30 mouse cellular contexts compared by ENCODE assay signal in genomic region chr3:104942682-104943081, GRCm38 (mm10). TPM values are rescaled to one million over a fixed set of nuclear protein-coding genes. Genes with fewer than 3 reads are reported as not detected.
DNase-seq lines count a peak whose midpoint lies in the region; ATAC-seq lines count a peak whose summit lies in the region.
"Had no signal": no experiment of that assay in that cellular context is flagged by ENCODE, and none has a peak within 500 bp of the region (broad histone marks: within the 10 kb centered on the region; RNA-seq: fewer than 3 reads in every experiment).

No protein-coding gene starts in this region.

- H3K9me3 ChIP-seq in heart, embryonic 15.5 days (replicated peaks) = no peaks in the 10 kb centered on the region
- no peaks in the 10 kb centered on the region for H3K9me3 ChIP-seq in midbrain, embryonic 10.5 days (replicated peaks)
- H3K9me3 ChIP-seq in midbrain, embryonic 14.5 days (ENCODE audit: control insufficient read depth, low read length) = no peaks in the 10 kb centered on the region
- H3K9me3 ChIP-seq in limb, embryonic 12.5 days = no peaks in the 10 kb centered on the region
- H3K9me3 ChIP-seq: embryonic facial prominence, embryonic 12.5 days; hindbrain, embryonic 13.5 days; liver, embryonic 12.5 days; midbrain, embryonic 13.5 days; neural tube, embryonic 15.5 days had no signal

- H3K4me2 ChIP-seq in heart, embryonic 15.5 days = no peak overlapping the region
- H3K4me2 ChIP-seq in midbrain, embryonic 14.5 days (ENCODE audit: low read length) = no peak overlapping the region
- H3K4me2 ChIP-seq in limb, embryonic 12.5 days = no peak overlapping the region
- H3K4me2 ChIP-seq: embryonic facial prominence, embryonic 12.5 days; hindbrain, embryonic 13.5 days; liver, embryonic 12.5 days; midbrain, embryonic 13.5 days; neural tube, embryonic 15.5 days had no signal

- no peak overlapping the region for H3K4me3 ChIP-seq in heart, embryonic 15.5 days
- H3K4me3 ChIP-seq in midbrain, embryonic 10.5 days = no peak overlapping the region
- H3K4me3 ChIP-seq in midbrain, embryonic 14.5 days (replicated peaks; ENCODE audit: low read depth, low read length) = no peak overlapping the region
- H3K4me3 ChIP-seq in limb, embryonic 12.5 days (replicated peaks) = no peak overlapping the region
- H3K4me3 ChIP-seq: embryonic facial prominence, embryonic 12.5 days; hindbrain, embryonic 13.5 days; liver, embryonic 12.5 days; midbrain, embryonic 13.5 days; neural tube, embryonic 15.5 days had no signal

- DNase-seq in adrenal gland, postnatal 14 days = peak; percentile 25
- DNase-seq in adrenal gland, postnatal 10 days = no peak
- no peak for DNase-seq in heart, postnatal 25 days (ENCODE audit: low spot score)
- no peak for DNase-seq in midbrain, embryonic 10.5 days (ENCODE audit: low spot score)
- DNase-seq in midbrain, embryonic 14.5 days = no peak
- no peak for DNase-seq in layer of hippocampus, adult 9-11 months
- DNase-seq: adrenal gland, adult 8-10 months; cerebellum, adult 11 months; cerebellum, adult 9-10 months; cerebellum, postnatal 36 days; gastrocnemius, postnatal 25 days; heart, adult 18-20 months; kidney, adult 18-20 months; kidney, postnatal 10 days; liver, postnatal 0 days; lung, postnatal 36 days; retina, postnatal 1 day; right cerebral cortex, postnatal 14 days; thymus, adult 18-20 months; thymus, postnatal 36 days had no signal

- peaks cover 31% of the 10 kb centered on the region for H3K4me1 ChIP-seq in heart, embryonic 15.5 days (replicated peaks)
- H3K4me1 ChIP-seq in midbrain, embryonic 10.5 days = peaks cover 42% of the 10 kb centered on the region
- 0 out of 2 replicates have a peak, but pooled peaks cover 7% of the 10 kb centered on the region for H3K4me1 ChIP-seq in midbrain, embryonic 14.5 days (ENCODE audit: control insufficient read depth, insufficient read depth, low read length)
- H3K4me1 ChIP-seq in limb, embryonic 12.5 days (replicated peaks) = peaks cover 51% of the 10 kb centered on the region
- H3K4me1 ChIP-seq: liver, embryonic 12.5 days had no signal

- no peaks in the 10 kb centered on the region for H3K27me3 ChIP-seq in heart, embryonic 15.5 days
- H3K27me3 ChIP-seq in midbrain, embryonic 10.5 days (ENCODE audit: low read depth, poor library complexity, severe bottlenecking) = 0 out of 2 replicates have a peak, but pooled peaks cover 4% of the 10 kb centered on the region
- H3K27me3 ChIP-seq in midbrain, embryonic 14.5 days (ENCODE audit: control insufficient read depth, insufficient read depth, low read length) = no peaks in the 10 kb centered on the region
- H3K27me3 ChIP-seq in limb, embryonic 12.5 days = no peaks in the 10 kb centered on the region
- H3K27me3 ChIP-seq: CH12.LX; embryonic facial prominence, embryonic 12.5 days; hindbrain, embryonic 13.5 days; liver, embryonic 12.5 days; midbrain, embryonic 13.5 days; neural tube, embryonic 15.5 days had no signal

- intact Hi-C loops in heart, postnatal 25 days (cut with DNase I) = no loop called here

- H3K9ac ChIP-seq in heart, embryonic 15.5 days = no peak overlapping the region
- no peak overlapping the region for H3K9ac ChIP-seq in midbrain, embryonic 14.5 days (replicated peaks; ENCODE audit: low read length)
- no peak overlapping the region for H3K9ac ChIP-seq in limb, embryonic 12.5 days (replicated peaks)
- H3K9ac ChIP-seq: embryonic facial prominence, embryonic 12.5 days; hindbrain, embryonic 13.5 days; liver, embryonic 12.5 days; liver, postnatal 0 days; midbrain, embryonic 13.5 days; neural tube, embryonic 15.5 days had no signal

- H3K36me3 ChIP-seq in heart, embryonic 15.5 days = no peaks in the 10 kb centered on the region
- H3K36me3 ChIP-seq in midbrain, embryonic 10.5 days = peaks cover 63% of the 10 kb centered on the region
- H3K36me3 ChIP-seq in midbrain, embryonic 14.5 days (ENCODE audit: control insufficient read depth, insufficient read depth, low read length) = peaks cover 11% of the 10 kb centered on the region
- peaks cover 22% of the 10 kb centered on the region for H3K36me3 ChIP-seq in limb, embryonic 12.5 days

- peak overlapping the region; percentile 62 for H3K27ac ChIP-seq in heart, embryonic 15.5 days
- H3K27ac ChIP-seq in midbrain, embryonic 10.5 days (replicated peaks) = 0 out of 2 replicates have a peak overlapping the region, but pooled peaks have one; percentile 23
- H3K27ac ChIP-seq in midbrain, embryonic 14.5 days (replicated peaks; ENCODE audit: low read depth, low read length) = no peak overlapping the region
- peak overlapping the region; percentile 66; the same call in 1 of the 2 replicates for H3K27ac ChIP-seq in limb, embryonic 12.5 days
- H3K27ac ChIP-seq: embryonic facial prominence, embryonic 12.5 days; hindbrain, embryonic 13.5 days; liver, embryonic 12.5 days; midbrain, embryonic 13.5 days; neural tube, embryonic 15.5 days had no signal

- WGBS in heart, embryonic 15.5 days = 28% methylated on average over 5 of the region's 5 CpGs
- 54% methylated on average over 5 of the region's 5 CpGs for WGBS in midbrain, embryonic 10.5 days
- WGBS in midbrain, embryonic 14.5 days = 54% methylated on average over 5 of the region's 5 CpGs
- WGBS in limb, embryonic 12.5 days = 57% methylated on average over 5 of the region's 5 CpGs

- no peak for ATAC-seq in heart, embryonic 15.5 days (replicated peaks; ENCODE audit: insufficient number of reproducible peaks, insufficient read depth, low FRiP score, low read depth)
- ATAC-seq in midbrain, embryonic 14.5 days (ENCODE audit: low FRiP score, low TSS enrichment) = no peak
- ATAC-seq in limb, embryonic 12.5 days (ENCODE audit: insufficient number of reproducible peaks, insufficient read depth, low FRiP score, low TSS enrichment, low read depth) = no peak
- ATAC-seq: forebrain, embryonic 14.5 days; liver, embryonic 12.5 days; liver, postnatal 0 days; midbrain, embryonic 13.5 days had no signal

RNA-seq across cellular contexts. Expression of gene Wnt2b, which starts 19.0 kb away (rescaled TPM):
- total RNA-seq in adrenal gland, postnatal 14 days (2021) = 9.6 and 14.7 TPM in 2 replicates
- 10 to 100 TPM in 1 of 2 experiments, 1 to 10 TPM in 1; 9.8 to 11.0 TPM for total RNA-seq in adrenal gland, postnatal 10 days (2021)
- 1.3 and 2.0 TPM in 2 replicates for polyA plus RNA-seq in heart, embryonic 15.5 days (2015; fragmentation: Nextera tagmentation; extraction: Ambion mirVana)
- total RNA-seq in heart, postnatal 25 days (2021) = 1 to 10 TPM; 1.0 to 1.9 TPM
- 1.3 and 1.4 TPM in 2 replicates for polyA plus RNA-seq in midbrain, embryonic 10.5 days (2016; fragmentation: Nextera tagmentation; extraction: Ambion mirVana)
- polyA plus RNA-seq in midbrain, embryonic 14.5 days (2014; fragmentation: Nextera tagmentation; extraction: Ambion mirVana) = 0.65 and 0.93 TPM in 2 replicates
- 0.69 and 0.70 TPM in 2 replicates for polyA plus RNA-seq in limb, embryonic 12.5 days (2016; fragmentation: Nextera tagmentation; extraction: Ambion mirVana)
- total RNA-seq: CH12.LX; megakaryocyte, adult 5-6 weeks had no signal
